Mouse (Mus musculus): ENCODE data around the gene Ubl7. TPM values are rescaled to one million over a fixed set of nuclear protein-coding genes. Genes with fewer than 3 reads are reported as not detected.
A peak's percentile ranks its signal among the peaks of the same experiment; 100 is the strongest.

Ubl7 gene
- polyA plus RNA-seq, 1 experiment from 2014 or later: 85.0 TPM

DNA sequence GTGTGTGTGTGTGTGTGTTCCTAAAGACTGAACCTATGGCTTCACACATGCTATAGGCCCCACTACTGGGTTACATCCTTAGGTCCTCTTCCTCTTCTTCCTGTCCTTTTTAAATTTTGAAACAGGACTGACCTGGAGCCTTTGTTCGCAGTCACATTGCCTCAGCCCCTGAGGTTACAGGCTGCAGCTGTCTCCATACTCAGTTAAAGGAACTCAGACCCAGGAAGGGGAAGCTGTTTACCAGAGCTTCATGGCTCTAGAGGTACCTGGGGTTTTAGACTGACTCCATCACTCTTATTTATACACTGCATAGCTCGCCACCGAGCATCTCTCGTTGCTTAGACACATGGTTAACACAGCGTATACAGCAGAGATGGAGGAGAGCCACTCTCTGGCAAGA, 60.6 kb downstream of the Ubl7 start:
- Histone ChIP-seq H3K36me3 (ENCODE audit: control insufficient read depth, insufficient read depth, low read length) (no peaks in the 10 kb centered on the region), H3K27me3 (replicated peaks; ENCODE audit: control insufficient read depth, insufficient read depth, low read length) (no peaks in the 10 kb centered on the region), H3K4me3 (ENCODE audit: low read depth, low read length) (no peak overlapping the region), H3K9ac (ENCODE audit: low read depth, low read length) (no peak overlapping the region), H3K4me2 (ENCODE audit: low read depth, low read length) (no peak overlapping the region), H3K4me1 (ENCODE audit: control insufficient read depth, insufficient read depth, low read length) (peaks cover 18% of the 10 kb centered on the region), H3K9me3 (ENCODE audit: control insufficient read depth, low read length) (no peaks in the 10 kb centered on the region), H3K27ac (replicated peaks; ENCODE audit: low read depth, low read length) (no peak overlapping the region)
- no peak for DNase-seq (ENCODE audit: low spot score)
- no peak for ATAC-seq (ENCODE audit: low read depth)
- 80% methylated on average over 5 of the region's 5 CpGs for WGBS

DNA sequence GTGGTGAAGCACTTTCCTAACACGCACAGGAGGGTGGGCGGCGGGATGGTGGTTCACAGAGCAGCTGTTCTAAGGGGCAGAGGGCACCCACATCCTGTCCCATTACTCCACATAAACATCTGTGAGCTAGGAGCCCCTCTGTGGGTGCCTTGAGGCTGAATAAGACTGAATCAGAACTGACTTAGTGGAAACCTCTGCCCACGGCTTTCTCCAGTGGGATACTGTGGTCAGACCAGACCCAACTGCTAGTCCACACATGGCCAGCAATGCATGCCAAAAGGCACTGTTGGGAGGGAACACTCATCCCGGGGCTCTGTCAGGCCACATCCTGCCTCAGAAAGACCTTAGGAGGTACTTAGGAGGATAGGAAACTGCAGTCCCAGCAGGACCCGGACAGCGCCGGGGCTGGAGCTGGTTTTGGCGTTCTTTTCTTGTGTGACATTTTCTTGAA, 61.4 kb downstream of the Ubl7 start:
- WGBS: 47% methylated on average over 9 of the region's 9 CpGs
- H3K9ac ChIP-seq (ENCODE audit: low read depth, low read length): no peak overlapping the region
- no peaks in the 10 kb centered on the region for H3K36me3 ChIP-seq (ENCODE audit: control insufficient read depth, insufficient read depth, low read length)
- no peaks in the 10 kb centered on the region for H3K9me3 ChIP-seq (ENCODE audit: control insufficient read depth, low read length)
- no peak for ATAC-seq (ENCODE audit: low read depth)
- H3K4me1 ChIP-seq (ENCODE audit: control insufficient read depth, insufficient read depth, low read length): peaks cover 18% of the 10 kb centered on the region
- no peak overlapping the region for H3K4me3 ChIP-seq (ENCODE audit: low read depth, low read length)
- H3K4me2 ChIP-seq (ENCODE audit: low read depth, low read length): peak overlapping the region; percentile 20; the same call in 1 of the 2 replicates
- peak overlapping the region; percentile 68 for H3K27ac ChIP-seq (replicated peaks; ENCODE audit: low read depth, low read length)
- DNase-seq (ENCODE audit: low spot score): peak; percentile 16
- no peaks in the 10 kb centered on the region for H3K27me3 ChIP-seq (replicated peaks; ENCODE audit: control insufficient read depth, insufficient read depth, low read length)

DNA sequence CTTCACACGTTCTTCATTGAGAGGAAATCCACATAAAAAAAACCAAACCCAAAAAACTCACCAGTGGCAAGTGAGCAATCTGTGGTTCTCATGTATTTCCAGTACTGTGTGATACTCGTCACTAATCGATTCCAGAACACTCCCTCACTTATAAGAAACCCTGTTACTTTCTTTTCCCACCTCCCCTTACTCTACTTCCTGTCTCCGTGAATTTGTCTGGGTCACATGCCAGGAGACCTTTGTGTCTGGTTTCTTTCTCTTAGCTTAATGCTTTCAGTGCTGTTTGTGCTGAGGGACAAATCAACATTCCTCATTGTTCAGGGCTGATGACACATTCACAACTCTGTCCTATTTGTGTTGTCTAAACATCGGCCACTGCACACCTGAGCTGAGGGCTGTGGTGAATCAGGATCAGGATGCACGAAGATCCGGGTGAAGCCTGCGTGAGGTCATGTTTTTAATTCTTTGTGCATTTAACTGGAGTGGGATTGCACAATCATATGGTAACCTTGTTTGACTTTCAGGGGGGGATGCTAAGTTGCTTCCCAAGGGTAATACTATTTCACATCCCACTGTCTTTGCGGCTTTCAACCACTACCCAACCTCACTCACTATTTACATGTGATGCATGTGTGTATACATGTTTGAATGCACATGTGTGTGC, 62.1 kb downstream of the Ubl7 start:
- no peaks in the 10 kb centered on the region for H3K9me3 ChIP-seq (ENCODE audit: control insufficient read depth, low read length)
- H3K4me1 ChIP-seq (ENCODE audit: control insufficient read depth, insufficient read depth, low read length): peaks cover 18% of the 10 kb centered on the region
- H3K36me3 ChIP-seq (ENCODE audit: control insufficient read depth, insufficient read depth, low read length): no peaks in the 10 kb centered on the region
- H3K9ac ChIP-seq (ENCODE audit: low read depth, low read length): no peak overlapping the region
- H3K27me3 ChIP-seq (replicated peaks; ENCODE audit: control insufficient read depth, insufficient read depth, low read length): no peaks in the 10 kb centered on the region
- H3K4me3 ChIP-seq (ENCODE audit: low read depth, low read length): no peak overlapping the region
- peak overlapping the region; percentile 68 for H3K27ac ChIP-seq (replicated peaks; ENCODE audit: low read depth, low read length)
- ATAC-seq (ENCODE audit: low read depth) (no peak), DNase-seq (ENCODE audit: low spot score) (peak; percentile 46)
- H3K4me2 ChIP-seq (ENCODE audit: low read depth, low read length): peak overlapping the region; percentile 20; the same call in 1 of the 2 replicates
- WGBS: 32% methylated on average over 9 of the region's 9 CpGs

DNA sequence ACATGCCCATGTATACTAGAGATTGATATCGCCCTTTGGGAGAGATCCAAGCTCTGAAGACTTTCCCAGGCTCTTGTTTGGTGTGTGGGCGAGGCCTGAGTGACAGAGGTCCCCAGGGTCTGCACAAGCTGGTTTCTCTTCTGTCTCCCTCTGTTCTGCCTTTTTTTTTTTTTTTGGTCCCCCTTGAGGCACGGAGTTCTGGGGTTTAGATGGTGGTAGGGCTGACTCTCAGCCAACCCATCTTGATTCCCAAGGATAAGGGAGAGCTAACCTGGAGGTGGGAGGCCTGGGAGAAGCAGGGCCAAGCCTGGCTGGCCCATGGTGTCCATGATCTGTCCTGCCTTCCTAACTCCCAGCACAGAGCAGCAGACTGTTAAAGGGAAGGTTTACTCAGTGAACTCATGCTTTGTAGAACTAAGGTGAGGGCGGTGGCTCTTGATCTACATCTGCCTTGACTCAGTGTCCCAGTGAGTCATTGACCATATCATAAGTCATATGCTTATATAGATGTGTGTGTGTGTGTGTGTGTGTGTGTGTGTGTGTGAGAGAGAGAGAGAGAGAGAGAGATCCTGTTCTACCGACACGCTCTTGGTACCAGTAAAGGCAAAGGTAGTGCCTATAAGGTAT, 62.8 kb downstream of the Ubl7 start:
- Histone ChIP-seq H3K36me3 (ENCODE audit: control insufficient read depth, insufficient read depth, low read length) (no peaks in the 10 kb centered on the region), H3K27ac (replicated peaks; ENCODE audit: low read depth, low read length) (0 out of 2 replicates have a peak overlapping the region, but pooled peaks have one; percentile 0), H3K9me3 (ENCODE audit: control insufficient read depth, low read length) (no peaks in the 10 kb centered on the region), H3K4me3 (ENCODE audit: low read depth, low read length) (no peak overlapping the region), H3K4me1 (ENCODE audit: control insufficient read depth, insufficient read depth, low read length) (peaks cover 18% of the 10 kb centered on the region), H3K4me2 (ENCODE audit: low read depth, low read length) (no peak overlapping the region), H3K9ac (ENCODE audit: low read depth, low read length) (no peak overlapping the region), H3K27me3 (replicated peaks; ENCODE audit: control insufficient read depth, insufficient read depth, low read length) (no peaks in the 10 kb centered on the region)
- WGBS: 78% methylated on average over 6 of the region's 6 CpGs
- no peak for ATAC-seq (ENCODE audit: low read depth)
- no peak for DNase-seq (ENCODE audit: low spot score)

DNA sequence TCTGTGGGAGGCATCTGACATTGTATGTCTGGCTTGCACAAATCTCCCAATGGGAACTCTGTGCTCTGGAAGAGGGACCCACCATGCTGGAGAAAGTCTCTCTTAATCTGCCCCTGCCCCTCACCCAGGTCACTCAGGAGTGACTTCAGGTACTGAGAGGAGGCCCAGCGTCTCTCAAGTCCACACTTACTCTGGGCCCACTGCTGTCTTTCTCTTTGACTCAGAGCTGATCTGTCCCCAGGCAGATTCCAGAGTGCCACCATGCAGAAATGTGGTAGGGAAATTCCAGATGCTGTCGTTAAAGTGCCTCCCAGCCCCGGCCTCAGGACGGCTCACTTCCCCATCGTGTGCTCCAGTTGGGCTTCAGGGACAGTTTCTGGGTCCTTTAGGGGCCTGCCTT, 63.4 kb downstream of the Ubl7 start:
- H3K27ac ChIP-seq (replicated peaks; ENCODE audit: low read depth, low read length): no peak overlapping the region
- DNase-seq (ENCODE audit: low spot score) (no peak), ATAC-seq (ENCODE audit: low read depth) (no peak)
- no peak overlapping the region for H3K4me3 ChIP-seq (ENCODE audit: low read depth, low read length)
- 52% methylated on average over 3 of the region's 5 CpGs for WGBS
- H3K9me3 ChIP-seq (ENCODE audit: control insufficient read depth, low read length): no peaks in the 10 kb centered on the region
- H3K4me1 ChIP-seq (ENCODE audit: control insufficient read depth, insufficient read depth, low read length): peaks cover 18% of the 10 kb centered on the region
- H3K4me2 ChIP-seq (ENCODE audit: low read depth, low read length): no peak overlapping the region
- no peaks in the 10 kb centered on the region for H3K27me3 ChIP-seq (replicated peaks; ENCODE audit: control insufficient read depth, insufficient read depth, low read length)
- no peaks in the 10 kb centered on the region for H3K36me3 ChIP-seq (ENCODE audit: control insufficient read depth, insufficient read depth, low read length)
- no peak overlapping the region for H3K9ac ChIP-seq (ENCODE audit: low read depth, low read length)

DNA sequence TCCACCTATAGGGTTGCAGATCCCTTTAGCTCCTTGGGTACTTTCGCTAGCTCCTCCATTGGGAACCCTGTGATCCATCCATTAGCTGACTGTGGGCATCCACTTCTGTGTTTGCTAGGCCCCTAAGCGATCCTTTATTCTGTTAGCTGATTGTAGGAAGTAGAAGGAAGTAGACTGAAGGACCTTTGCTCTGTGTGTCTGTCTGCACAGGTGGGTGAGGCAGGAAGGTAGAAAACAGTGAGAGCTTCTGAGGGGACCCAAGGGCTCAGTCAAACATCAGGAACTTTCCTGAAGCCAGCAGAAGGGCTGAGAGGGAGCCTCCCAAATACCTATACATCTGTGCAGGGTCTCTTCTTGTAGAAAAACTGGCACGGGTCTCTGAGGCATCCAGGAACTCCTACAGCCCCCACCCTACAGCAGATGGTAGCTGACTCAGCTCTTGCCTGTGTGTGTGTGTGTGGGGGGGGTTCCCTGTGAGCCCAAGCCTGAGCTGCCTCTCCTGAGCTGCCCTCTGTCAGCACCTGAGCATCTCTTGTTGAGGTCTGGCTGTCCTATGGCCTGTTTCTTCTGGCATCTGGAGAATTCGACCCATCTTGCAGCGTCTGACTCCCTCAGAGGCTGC, 64.5 kb downstream of the Ubl7 start:
- no peak overlapping the region for H3K4me2 ChIP-seq (ENCODE audit: low read depth, low read length)
- H3K4me3 ChIP-seq (ENCODE audit: low read depth, low read length): no peak overlapping the region
- ATAC-seq (ENCODE audit: low read depth): no peak
- H3K27ac ChIP-seq (replicated peaks; ENCODE audit: low read depth, low read length): no peak overlapping the region
- peaks cover 18% of the 10 kb centered on the region for H3K4me1 ChIP-seq (ENCODE audit: control insufficient read depth, insufficient read depth, low read length)
- no peaks in the 10 kb centered on the region for H3K27me3 ChIP-seq (replicated peaks; ENCODE audit: control insufficient read depth, insufficient read depth, low read length)
- 70% methylated on average over 5 of the region's 5 CpGs for WGBS
- no peaks in the 10 kb centered on the region for H3K9me3 ChIP-seq (ENCODE audit: control insufficient read depth, low read length)
- H3K36me3 ChIP-seq (ENCODE audit: control insufficient read depth, insufficient read depth, low read length): no peaks in the 10 kb centered on the region
- DNase-seq (ENCODE audit: low spot score): no peak
- H3K9ac ChIP-seq (ENCODE audit: low read depth, low read length): no peak overlapping the region

DNA sequence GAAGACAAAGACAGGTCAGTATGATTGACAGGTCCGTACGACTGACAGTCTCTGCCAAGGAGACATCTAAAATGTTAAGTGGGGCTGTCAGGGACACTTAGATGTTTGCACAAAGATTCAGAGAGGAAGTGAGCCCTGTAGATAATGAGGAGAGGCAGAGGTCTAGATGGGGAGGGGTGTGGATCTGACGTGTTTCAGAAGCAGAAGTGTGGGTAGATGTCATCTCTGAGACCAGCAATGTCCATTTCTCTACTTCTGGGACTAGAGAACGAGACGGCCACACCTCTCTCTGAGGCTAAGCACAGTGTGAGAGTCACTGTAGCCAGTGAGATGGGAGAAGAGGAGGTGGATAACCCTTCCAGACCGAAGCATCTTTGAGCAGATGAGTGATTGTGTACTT, 67.2 kb downstream of the Ubl7 start:
- H3K36me3 ChIP-seq (ENCODE audit: control insufficient read depth, insufficient read depth, low read length): no peaks in the 10 kb centered on the region
- no peak overlapping the region for H3K4me2 ChIP-seq (ENCODE audit: low read depth, low read length)
- 81% methylated on average over 6 of the region's 6 CpGs for WGBS
- H3K27ac ChIP-seq (replicated peaks; ENCODE audit: low read depth, low read length): no peak overlapping the region
- H3K9me3 ChIP-seq (ENCODE audit: control insufficient read depth, low read length): no peaks in the 10 kb centered on the region
- no peak for ATAC-seq (ENCODE audit: low read depth)
- no peak overlapping the region for H3K4me3 ChIP-seq (ENCODE audit: low read depth, low read length)
- peaks cover 3% of the 10 kb centered on the region; the same call in 1 of the 2 replicates for H3K4me1 ChIP-seq (ENCODE audit: control insufficient read depth, insufficient read depth, low read length)
- no peak for DNase-seq (ENCODE audit: low spot score)
- H3K27me3 ChIP-seq (replicated peaks; ENCODE audit: control insufficient read depth, insufficient read depth, low read length): no peaks in the 10 kb centered on the region
- H3K9ac ChIP-seq (ENCODE audit: low read depth, low read length): no peak overlapping the region

DNA sequence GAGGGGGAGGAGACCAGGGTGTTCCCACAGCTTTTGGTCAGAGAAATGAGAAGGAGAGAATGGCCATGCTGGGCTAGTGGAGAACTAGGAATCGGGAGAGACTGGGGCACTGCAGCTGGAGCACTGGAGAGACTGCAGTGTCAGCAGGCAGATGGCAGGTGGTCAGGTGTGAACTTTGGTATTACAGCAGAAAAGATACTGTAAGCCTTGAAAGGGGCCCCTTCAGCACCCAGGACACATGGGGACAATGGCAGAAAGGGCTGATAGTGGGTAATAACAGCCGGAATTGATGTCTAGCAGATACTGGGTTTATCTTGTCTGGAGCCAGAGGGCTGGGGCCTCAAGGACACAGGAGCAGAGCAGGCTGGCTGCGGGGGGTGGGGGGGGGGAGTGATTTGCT, 68.1 kb downstream of the Ubl7 start:
- no peaks in the 10 kb centered on the region for H3K4me1 ChIP-seq (ENCODE audit: control insufficient read depth, insufficient read depth, low read length)
- no peak for ATAC-seq (ENCODE audit: low read depth)
- H3K4me3 ChIP-seq (ENCODE audit: low read depth, low read length): no peak overlapping the region
- no peaks in the 10 kb centered on the region for H3K9me3 ChIP-seq (ENCODE audit: control insufficient read depth, low read length)
- H3K27ac ChIP-seq (replicated peaks; ENCODE audit: low read depth, low read length): no peak overlapping the region
- H3K27me3 ChIP-seq (replicated peaks; ENCODE audit: control insufficient read depth, insufficient read depth, low read length): no peaks in the 10 kb centered on the region
- H3K36me3 ChIP-seq (ENCODE audit: control insufficient read depth, insufficient read depth, low read length): no peaks in the 10 kb centered on the region
- H3K9ac ChIP-seq (ENCODE audit: low read depth, low read length): no peak overlapping the region
- DNase-seq (ENCODE audit: low spot score): no peak
- WGBS: 72% methylated on average over 3 of the region's 3 CpGs
- no peak overlapping the region for H3K4me2 ChIP-seq (ENCODE audit: low read depth, low read length)
